Mouse (Mus musculus): Measurements from ENCODE around the gene Kpna2. TPM values are rescaled to one million over a fixed set of nuclear protein-coding genes. Genes with fewer than 3 reads are reported as not detected.

The Kpna2 gene
- polyA plus RNA-seq, 1 experiment = 50.9 TPM

- Histone ChIP-seq H3ac (ENCODE audit: control insufficient read depth, insufficient read length, low read depth) (no peak overlapping the region), H3K4me3 (ENCODE audit: insufficient read depth, poor library complexity, severe bottlenecking) (no peak overlapping the region), H3K79me3 (ENCODE audit: low read depth) (peaks cover 2% of the 10 kb centered on the region), H3K36me3 (ENCODE audit: control insufficient read depth, insufficient read depth) (no peaks in the 10 kb centered on the region), H3K27me3 (ENCODE audit: control insufficient read depth, insufficient read depth, insufficient read length) (no peaks in the 10 kb centered on the region), H3K79me2 (ENCODE audit: control insufficient read depth, insufficient read depth) (no peaks in the 10 kb centered on the region)
- TF ChIP-seq MAX (IDR thresholded peaks at IDR 0.05) (no peak), CEBPB (IDR thresholded peaks at IDR 0.05; ENCODE audit: low read depth) (no peak), USF1 (IDR thresholded peaks at IDR 0.05; ENCODE audit: low read depth) (no peak), MYOG (IDR thresholded peaks at IDR 0.05; ENCODE audit: control insufficient read depth, extremely low read depth, insufficient read length) (no peak), FOSL1 (IDR thresholded peaks at IDR 0.05; ENCODE audit: insufficient read depth, low read length, poor library complexity, severe bottlenecking) (no peak), MYOD1 (IDR thresholded peaks at IDR 0.05; ENCODE audit: control insufficient read depth, insufficient read length, low read depth) (no peak), CTCF (IDR thresholded peaks at IDR 0.05; ENCODE audit: control insufficient read depth, insufficient read depth, insufficient read length) (no peak)
Observed at GRCm38 (mm10) chr11:107010447-107010846, 11.1 kb upstream of the Kpna2 start.

GRCm38 (mm10) chr11:107005538-107005937 lies 6.2 kb upstream of the Kpna2 start:
- Histone ChIP-seq H3K4me3 (ENCODE audit: insufficient read depth, poor library complexity, severe bottlenecking) (no peak overlapping the region), H3K36me3 (ENCODE audit: control insufficient read depth, insufficient read depth) (no peaks in the 10 kb centered on the region), H3ac (ENCODE audit: control insufficient read depth, insufficient read length, low read depth) (no peak overlapping the region), H3K79me3 (ENCODE audit: low read depth) (no peaks in the 10 kb centered on the region), H3K79me2 (ENCODE audit: control insufficient read depth, insufficient read depth) (no peaks in the 10 kb centered on the region), H3K27me3 (ENCODE audit: control insufficient read depth, insufficient read depth, insufficient read length) (no peaks in the 10 kb centered on the region)
- no peak for TF ChIP-seq CTCF (IDR thresholded peaks at IDR 0.05; ENCODE audit: control insufficient read depth, insufficient read depth, insufficient read length)
- TF ChIP-seq FOSL1 (IDR thresholded peaks at IDR 0.05; ENCODE audit: insufficient read depth, low read length, poor library complexity, severe bottlenecking) = peak; percentile 1

GRCm38 (mm10) chr11:107001760-107002675 lies 2.7 kb upstream of the Kpna2 start:
- Histone ChIP-seq H3ac (ENCODE audit: control insufficient read depth, insufficient read length, low read depth) (no peak overlapping the region), H3K4me3 (ENCODE audit: insufficient read depth, poor library complexity, severe bottlenecking) (no peak overlapping the region), H3K27me3 (ENCODE audit: control insufficient read depth, insufficient read depth, insufficient read length) (no peaks in the 10 kb centered on the region), H3K36me3 (ENCODE audit: control insufficient read depth, insufficient read depth) (peaks cover 16% of the 10 kb centered on the region), H3K79me3 (ENCODE audit: low read depth) (peaks cover 21% of the 10 kb centered on the region), H3K79me2 (ENCODE audit: control insufficient read depth, insufficient read depth) (peaks cover 23% of the 10 kb centered on the region)
- TF ChIP-seq FOSL1 (IDR thresholded peaks at IDR 0.05; ENCODE audit: insufficient read depth, low read length, poor library complexity, severe bottlenecking) = no peak
- TF ChIP-seq MYOG (IDR thresholded peaks at IDR 0.05; ENCODE audit: control insufficient read depth, extremely low read depth, insufficient read length) = no peak
- TF ChIP-seq MAX (IDR thresholded peaks at IDR 0.05) = no peak
- no peak for TF ChIP-seq USF1 (IDR thresholded peaks at IDR 0.05; ENCODE audit: low read depth)
- TF ChIP-seq CEBPB (IDR thresholded peaks at IDR 0.05; ENCODE audit: low read depth) = no peak
- no peak for TF ChIP-seq MYOD1 (IDR thresholded peaks at IDR 0.05; ENCODE audit: control insufficient read depth, insufficient read length, low read depth)
- TF ChIP-seq CTCF (IDR thresholded peaks at IDR 0.05; ENCODE audit: control insufficient read depth, insufficient read depth, insufficient read length) = no peak

- TF ChIP-seq CTCF (IDR thresholded peaks at IDR 0.05; ENCODE audit: control insufficient read depth, insufficient read depth, insufficient read length) = no peak
- TF ChIP-seq MYOG (IDR thresholded peaks at IDR 0.05; ENCODE audit: control insufficient read depth, extremely low read depth, insufficient read length) = no peak
- no peak for TF ChIP-seq MAX (IDR thresholded peaks at IDR 0.05)
- no peak for TF ChIP-seq FOSL1 (IDR thresholded peaks at IDR 0.05; ENCODE audit: insufficient read depth, low read length, poor library complexity, severe bottlenecking)
- no peak for TF ChIP-seq CEBPB (IDR thresholded peaks at IDR 0.05; ENCODE audit: low read depth)
- no peak for TF ChIP-seq USF1 (IDR thresholded peaks at IDR 0.05; ENCODE audit: low read depth)
- no peak for TF ChIP-seq MYOD1 (IDR thresholded peaks at IDR 0.05; ENCODE audit: control insufficient read depth, insufficient read length, low read depth)
- Histone ChIP-seq H3K4me3 (ENCODE audit: insufficient read depth, poor library complexity, severe bottlenecking) (no peak overlapping the region), H3K27me3 (ENCODE audit: control insufficient read depth, insufficient read depth, insufficient read length) (no peaks in the 10 kb centered on the region), H3K79me2 (ENCODE audit: control insufficient read depth, insufficient read depth) (peaks cover 43% of the 10 kb centered on the region), H3K36me3 (ENCODE audit: control insufficient read depth, insufficient read depth) (peaks cover 36% of the 10 kb centered on the region), H3K79me3 (ENCODE audit: low read depth) (peaks cover 40% of the 10 kb centered on the region), H3ac (ENCODE audit: control insufficient read depth, insufficient read length, low read depth) (no peak overlapping the region)
Observed at GRCm38 (mm10) chr11:106999949-107000513, 690 bp upstream of the Kpna2 start.

GRCm38 (mm10) chr11:106998651-106999150 lies 640 bp downstream of the Kpna2 start:
- Histone ChIP-seq H3ac (ENCODE audit: control insufficient read depth, insufficient read length, low read depth) (peak overlapping the region; percentile 96), H3K27me3 (ENCODE audit: control insufficient read depth, insufficient read depth, insufficient read length) (no peaks in the 10 kb centered on the region), H3K4me3 (ENCODE audit: insufficient read depth, poor library complexity, severe bottlenecking) (peak overlapping the region; percentile 84), H3K79me2 (ENCODE audit: control insufficient read depth, insufficient read depth) (peaks cover 57% of the 10 kb centered on the region), H3K36me3 (ENCODE audit: control insufficient read depth, insufficient read depth) (peaks cover 50% of the 10 kb centered on the region), H3K79me3 (ENCODE audit: low read depth) (peaks cover 52% of the 10 kb centered on the region)
- no peak for TF ChIP-seq FOSL1 (IDR thresholded peaks at IDR 0.05; ENCODE audit: insufficient read depth, low read length, poor library complexity, severe bottlenecking)
- no peak for TF ChIP-seq CTCF (IDR thresholded peaks at IDR 0.05; ENCODE audit: control insufficient read depth, insufficient read depth, insufficient read length)
- no peak for TF ChIP-seq CEBPB (IDR thresholded peaks at IDR 0.05; ENCODE audit: low read depth)
- TF ChIP-seq MYOD1 (IDR thresholded peaks at IDR 0.05; ENCODE audit: control insufficient read depth, insufficient read length, low read depth) = no peak
- no peak for TF ChIP-seq USF1 (IDR thresholded peaks at IDR 0.05; ENCODE audit: low read depth)
- no peak for TF ChIP-seq MYOG (IDR thresholded peaks at IDR 0.05; ENCODE audit: control insufficient read depth, extremely low read depth, insufficient read length)
- no peak for TF ChIP-seq MAX (IDR thresholded peaks at IDR 0.05)

All from C2C12 (cell line).